Mouse (Mus musculus): ENCODE data around the gene Kncn.

Kncn gene

DNA sequence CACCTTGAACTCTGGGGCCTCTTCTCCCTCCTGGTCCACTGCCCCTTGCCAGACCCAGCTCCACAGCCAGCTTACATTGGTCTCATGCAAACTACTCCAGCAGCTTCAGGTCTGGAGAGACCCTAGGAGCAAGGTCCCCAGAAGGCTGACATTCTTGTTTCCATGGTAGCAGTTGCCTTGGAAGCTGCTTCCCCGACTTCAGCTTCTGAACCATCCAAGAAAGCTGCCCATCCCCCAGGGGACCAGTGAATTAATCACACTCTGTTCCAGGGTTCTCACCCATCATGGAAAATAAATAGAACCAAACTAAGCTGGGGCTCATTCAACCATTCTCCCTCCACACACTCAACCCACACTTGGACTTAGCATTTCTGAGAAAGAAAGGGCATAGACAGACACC is 3.0 kb upstream of the Kncn start:
- no peak for DNase-seq

DNA sequence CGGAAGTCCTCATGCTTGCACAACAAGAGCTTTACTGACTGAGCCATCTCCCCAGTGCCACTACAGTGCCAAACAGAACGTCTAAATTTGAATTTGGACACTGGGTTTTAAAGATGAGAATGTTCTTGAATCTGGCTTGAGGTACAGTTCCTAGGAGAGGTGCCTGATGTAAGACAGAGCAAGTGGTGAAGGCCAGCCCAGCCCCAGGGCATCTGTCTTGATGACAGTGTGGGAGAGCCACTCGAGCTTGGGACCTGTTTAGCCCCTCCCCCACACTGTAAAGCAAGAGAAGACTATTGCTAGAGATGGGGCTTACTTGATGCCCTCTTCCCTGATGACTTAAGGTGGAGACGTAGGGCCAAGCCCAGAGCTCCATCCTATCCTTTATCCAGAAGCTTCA is 2.0 kb upstream of the Kncn start:
- DNase-seq = no peak

DNA sequence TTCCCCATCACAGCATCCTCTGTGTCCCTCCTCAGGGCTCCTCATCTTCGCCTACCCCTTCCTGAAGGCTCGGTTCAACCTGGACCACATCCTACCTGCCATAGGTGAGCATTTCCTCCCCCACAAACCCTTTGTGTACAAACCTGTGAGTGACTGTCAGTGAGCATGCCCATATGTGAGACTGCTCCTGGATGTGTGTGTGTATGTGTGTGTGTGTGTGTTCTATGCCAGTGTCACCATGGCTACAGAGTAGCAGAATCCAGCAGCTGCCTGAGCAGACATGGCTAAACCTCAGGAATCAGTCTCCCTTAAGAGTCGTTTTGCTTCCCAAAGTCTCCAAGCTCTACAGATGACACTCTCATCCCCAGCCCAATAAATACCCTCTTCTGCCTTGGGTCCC is 1.6 kb downstream of the Kncn start:
- no peak for DNase-seq

DNA sequence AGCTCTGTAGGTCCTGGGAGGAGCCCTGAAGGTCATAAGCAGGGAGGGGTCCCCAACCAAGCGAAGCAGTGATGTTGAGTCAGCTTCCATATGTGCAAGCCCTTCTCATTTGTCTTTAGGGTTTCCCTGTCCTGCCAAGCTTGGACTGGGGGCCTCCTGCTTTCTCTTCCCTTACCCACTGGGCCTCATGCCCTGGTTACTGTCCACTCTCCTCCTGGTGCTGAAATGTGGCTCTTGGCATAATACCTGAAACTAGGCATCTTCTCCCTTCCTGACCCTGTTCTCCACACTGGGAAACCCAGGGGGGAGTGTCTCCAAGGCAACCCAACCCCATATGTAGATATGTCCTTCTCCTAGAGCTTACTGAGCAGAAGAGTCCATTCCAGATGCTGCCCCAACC is 2.7 kb downstream of the Kncn start:
- no peak for DNase-seq

DNA sequence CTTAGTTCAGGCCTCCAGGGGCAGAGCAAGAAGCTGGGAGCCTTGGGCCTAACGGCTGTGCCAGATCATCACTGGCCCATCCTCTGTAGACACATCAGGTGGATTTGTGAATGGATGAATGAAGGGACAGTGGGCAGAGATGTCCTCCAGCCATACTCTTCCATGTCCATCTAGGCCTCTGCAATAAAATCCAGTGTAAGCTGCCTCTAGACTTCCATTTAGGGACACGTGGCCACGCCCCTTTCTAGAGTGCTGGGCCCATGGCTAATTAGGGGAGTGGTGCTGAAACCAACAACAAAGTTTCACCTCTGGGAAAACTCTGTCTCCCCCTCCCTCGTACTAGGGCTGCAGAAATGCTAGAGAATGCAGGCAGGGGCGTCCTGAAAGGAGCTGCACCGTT is 5.9 kb downstream of the Kncn start:
- DNase-seq = no peak

DNA sequence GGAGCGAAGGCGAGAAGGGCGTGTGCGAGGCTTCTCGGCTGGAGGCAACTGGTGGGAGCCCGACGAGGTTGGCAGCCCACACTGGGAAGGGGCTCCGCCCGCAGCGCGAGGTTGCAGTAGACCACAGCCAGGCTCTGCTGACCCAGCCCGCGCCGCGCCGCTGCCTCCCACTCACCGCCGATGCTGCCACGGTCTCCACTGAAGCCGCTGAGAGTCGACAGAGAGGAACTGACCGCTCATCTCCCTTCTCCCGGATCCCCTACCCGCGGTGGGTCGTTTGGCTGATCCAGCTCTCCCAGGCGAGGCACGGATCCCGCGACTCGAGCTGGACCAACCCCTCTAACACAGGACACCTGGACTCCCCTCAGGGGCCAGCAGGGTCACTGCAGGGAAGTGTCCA is 6.4 kb downstream of the Kncn start, which contains the start of gene 6430628N08Rik:
6430628N08Rik (plus strand) TSS at position 113 of the 400 bp plus-strand sequence.
- DNase-seq = no peak

DNA sequence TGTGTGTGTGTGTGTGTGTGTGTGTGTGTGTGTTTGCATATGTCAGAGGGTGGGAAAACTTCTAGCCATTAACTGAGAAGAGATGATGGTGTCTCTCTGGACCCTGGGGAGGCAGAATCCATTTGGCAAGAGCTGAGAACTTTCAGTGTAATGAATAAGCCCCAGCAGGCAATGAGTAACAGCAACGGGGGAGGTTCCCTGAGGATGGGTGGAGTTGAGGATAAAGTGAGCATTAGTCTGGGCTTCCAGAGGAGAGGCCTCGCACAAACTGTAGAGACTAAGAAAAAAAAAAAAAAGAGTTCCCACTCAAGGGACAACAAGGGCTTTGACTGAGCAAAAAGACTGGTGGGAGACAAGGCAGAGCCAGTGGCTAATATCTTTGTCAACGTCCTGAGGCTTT is 10.1 kb downstream of the Kncn start:
- DNase-seq = no peak

DNA sequence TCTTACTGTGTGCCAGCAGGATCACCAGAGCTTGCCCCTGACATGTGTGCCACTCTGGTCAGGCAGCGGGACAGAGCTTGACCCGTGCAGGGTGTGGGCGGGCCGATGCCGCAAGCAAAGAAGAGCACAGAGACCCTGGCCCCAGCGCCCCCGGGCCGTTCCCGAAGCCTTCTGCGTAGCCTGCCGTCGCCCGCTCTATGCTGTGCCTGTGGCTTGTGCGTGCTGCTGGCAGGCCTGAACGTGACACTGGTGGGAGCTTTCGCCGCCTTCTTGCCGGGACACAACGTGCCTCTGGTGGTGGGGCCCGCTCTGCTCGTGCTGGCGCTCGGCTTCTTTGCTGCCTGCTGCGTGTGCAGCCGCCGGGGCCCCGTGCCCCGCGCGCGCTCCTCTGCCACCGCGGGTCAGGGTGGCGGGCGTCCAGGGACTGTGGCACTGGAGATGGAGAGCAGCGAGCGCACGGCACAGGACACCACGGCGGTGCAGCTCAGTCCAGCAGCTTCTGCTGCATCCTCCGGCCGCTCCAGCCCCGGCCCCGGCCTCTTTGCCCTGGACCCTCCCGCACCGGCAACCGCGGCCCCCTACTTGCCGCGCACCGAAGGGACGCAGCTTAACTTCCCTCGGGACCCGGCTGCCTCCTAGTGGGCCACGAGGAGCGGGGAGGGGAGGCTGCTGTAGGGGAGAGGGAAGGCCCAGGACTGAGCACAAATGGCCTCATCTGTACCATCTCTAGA is 13.9 kb downstream of the Kncn start:
- peak; percentile 22 for DNase-seq

DNA sequence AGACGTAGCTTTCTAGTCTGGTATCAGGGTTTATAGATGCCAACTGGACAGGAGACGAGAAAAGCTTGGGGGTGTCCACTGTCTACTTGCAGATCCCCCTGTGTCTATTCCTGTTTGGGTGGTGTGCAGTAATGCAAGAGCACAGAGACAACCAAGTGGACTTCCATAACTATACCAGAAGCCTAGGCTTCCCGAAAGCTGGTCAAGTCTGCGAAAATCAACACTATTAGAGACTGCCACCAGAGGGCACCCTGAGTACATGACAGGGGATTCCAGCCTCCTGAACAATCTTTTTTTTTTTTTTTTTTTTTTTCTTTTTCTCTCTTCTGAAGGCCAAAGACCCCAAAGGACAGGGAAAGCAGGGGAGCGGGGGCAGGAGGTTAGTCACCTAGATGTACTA is 18.6 kb downstream of the Kncn start:
- DNase-seq = peak; percentile 84

DNA sequence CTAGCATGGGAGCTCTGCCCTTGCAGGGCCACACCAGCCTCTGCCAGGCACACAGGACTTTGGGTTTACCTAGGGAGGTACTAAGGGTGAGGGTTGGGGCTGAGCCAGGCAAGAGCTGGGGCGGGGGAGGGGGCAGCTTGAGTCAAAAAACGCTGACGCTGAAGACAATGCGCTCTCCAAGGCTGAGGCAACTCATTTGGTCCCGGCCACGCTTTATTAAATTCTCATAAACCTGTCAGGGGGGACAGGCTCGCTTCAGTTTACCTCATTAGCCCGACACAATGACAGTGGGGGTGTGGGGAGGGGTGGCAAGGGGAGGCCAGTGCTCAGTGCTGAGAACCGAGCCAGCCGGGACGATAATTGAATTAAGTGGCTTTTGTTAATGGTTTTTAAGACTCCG is 20.2 kb downstream of the Kncn start:
- DNase-seq = no peak

DNA sequence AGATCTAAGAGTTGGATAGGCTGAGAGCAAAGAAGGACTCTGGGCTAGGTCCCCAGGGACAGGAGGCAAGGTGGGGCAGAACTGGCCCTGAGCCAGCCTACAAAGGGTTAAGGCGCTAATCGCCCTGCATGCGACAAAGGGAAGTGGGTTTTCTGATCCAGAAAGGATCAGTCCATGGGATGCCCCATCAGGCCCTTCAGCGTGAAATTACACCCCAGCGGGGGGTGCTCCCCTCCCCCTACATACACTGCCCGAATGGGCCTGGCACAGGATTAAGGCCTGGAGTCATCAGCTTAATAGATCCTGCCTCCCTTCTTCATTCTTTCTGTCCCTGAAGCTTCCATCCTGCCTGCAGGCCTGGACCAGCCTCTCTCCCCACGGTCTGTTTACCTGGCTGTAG is 21.5 kb downstream of the Kncn start:
- DNase-seq = no peak

DNA sequence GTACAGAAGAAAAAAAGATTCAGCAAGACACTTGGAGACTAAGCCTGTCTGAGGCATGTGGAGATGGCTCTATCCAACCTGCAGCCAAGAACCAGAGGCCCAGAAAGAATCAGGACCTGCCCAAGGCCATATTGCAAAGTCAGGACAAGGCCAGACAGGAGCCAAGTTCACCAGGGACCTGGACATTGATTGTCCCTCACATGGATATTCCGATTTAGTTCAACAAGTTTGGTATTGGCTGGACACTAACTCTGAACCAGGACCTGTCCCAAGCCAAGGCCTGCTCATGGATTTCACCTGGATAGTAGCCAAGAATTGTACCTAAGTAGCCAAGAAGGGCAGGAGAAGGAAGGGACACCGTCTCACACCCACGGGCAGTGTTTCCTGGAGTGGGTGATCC is 22.6 kb downstream of the Kncn start:
- no peak for DNase-seq

DNA sequence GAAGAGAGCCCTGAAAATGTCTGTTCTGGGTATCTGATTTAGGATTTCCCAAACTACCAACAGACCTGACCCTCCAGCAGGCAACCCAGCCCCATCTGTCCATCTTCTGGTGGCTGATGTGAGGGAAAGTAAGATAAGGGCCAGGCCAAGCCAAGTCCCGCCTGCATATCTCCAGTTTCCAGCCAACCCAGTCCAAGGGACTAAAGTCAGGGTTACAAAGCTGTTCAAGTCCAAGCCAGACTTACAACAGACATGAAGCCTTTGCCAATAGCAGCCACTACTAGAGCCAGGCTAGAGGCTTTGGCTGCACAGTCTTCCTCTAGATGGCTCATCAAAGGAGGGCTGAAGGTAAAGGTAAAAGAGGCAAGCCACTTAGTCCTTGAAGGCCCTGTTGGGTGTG is 23.8 kb downstream of the Kncn start:
- DNase-seq = no peak

DNA sequence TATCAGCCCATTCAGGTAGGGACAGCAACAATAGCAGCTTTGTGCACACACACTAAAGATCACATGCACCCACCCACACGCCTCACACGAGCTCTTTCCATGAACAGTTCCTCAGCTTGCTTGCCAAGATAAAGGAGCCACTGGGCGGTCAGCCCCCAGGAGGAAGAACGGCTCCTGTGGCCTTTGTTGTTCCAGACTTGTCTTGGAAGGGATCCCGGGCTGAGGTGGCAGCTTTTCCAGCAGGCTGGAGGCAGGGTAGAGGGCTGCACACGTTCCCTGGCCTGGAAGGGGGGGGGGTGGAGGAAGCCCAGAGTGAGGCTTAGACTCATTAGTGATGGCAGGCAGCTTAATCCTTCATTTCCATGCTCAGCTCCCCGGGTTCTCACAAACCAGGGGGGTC is 24.4 kb downstream of the Kncn start:
- DNase-seq = no peak

DNA sequence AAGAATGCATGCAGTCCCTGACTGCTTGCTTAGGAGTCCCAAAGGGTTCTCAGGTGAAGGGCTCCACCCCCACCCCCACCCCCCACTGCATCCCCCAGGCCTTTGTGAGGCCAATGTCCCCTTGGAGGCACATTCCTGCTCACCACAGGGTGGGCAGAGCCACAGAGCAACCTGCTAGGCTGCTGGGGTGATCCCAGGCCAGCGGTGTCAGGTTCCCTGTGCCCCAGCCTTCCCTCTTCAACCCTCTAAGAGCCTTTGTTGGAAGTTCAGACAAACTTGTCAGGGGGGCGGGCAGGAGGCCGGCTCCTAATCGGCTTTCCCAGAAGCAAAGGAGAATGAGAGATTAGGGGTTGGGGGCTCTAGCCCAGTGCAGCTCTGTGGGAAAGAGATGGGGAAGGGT is 27.4 kb downstream of the Kncn start:
- no peak for DNase-seq

DNA sequence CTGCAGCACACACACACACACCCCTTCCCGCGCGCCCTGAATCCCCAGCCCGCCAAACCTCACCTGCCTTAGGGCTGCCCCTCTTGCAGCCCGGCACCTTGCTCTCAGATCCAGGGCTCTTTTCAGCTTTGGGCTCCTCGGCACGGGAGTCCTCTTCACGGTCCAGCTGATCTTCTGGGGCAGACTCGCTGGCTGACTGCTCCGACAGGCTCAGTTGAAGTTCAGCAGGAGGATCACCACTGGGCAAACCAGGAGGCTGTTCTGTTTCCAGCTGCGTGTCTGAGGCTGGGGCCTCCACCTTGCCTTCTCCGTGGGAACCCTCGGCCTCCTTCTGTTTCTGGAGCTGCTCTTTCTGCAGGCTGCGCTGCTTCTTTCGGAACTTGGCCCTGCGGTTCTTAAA is 35.7 kb downstream of the Kncn start:
- no peak for DNase-seq

DNA sequence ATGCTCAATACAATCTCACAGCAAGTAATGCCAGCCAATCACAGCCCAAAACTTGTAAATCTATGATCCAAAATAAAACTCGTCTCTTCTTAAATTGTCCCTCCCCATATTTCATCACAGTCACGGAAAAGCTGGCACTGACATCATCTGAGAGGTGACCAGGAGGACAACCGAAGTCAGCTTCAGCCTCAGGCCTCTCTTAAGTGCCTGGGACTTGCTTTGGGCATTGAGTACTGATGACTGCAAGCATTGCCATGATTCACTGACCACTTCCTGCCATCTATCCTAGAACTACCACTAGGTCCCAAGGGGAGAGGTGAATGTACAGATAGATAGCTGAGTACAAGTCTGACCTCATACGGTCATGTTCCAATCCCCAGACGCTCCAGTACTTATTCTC is 38.5 kb downstream of the Kncn start:
- no peak for DNase-seq

DNA sequence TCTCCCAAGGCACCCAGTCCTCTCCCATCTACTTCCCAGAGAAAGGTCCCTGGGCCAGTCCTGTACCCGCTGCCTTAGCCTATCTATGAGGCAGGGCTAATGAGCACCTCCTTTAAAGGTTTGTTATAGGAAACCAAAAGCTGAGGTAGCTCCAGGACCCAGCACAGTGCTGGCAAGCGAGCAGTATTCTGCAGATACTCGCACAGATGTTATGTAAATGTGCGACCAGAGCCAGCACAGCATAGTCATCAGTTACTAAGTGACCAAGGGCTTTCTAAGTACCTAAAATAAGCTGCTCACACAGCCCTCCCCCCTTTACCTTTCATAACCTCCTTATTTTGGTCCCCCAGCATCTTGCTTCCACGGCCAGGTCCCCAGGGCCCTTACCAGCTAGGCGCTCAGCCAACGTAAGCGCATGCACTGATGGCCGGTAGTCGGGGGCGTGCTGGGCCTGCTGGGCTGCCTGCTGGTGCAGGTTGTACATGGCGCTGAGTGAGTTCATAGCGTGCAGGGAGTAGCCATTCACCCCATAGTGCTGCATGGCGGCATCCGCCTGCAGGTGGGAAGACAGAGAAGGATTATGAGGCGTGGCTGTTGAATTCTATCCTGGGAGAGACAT is 39.2 kb downstream of the Kncn start:
- DNase-seq = no peak

DNA sequence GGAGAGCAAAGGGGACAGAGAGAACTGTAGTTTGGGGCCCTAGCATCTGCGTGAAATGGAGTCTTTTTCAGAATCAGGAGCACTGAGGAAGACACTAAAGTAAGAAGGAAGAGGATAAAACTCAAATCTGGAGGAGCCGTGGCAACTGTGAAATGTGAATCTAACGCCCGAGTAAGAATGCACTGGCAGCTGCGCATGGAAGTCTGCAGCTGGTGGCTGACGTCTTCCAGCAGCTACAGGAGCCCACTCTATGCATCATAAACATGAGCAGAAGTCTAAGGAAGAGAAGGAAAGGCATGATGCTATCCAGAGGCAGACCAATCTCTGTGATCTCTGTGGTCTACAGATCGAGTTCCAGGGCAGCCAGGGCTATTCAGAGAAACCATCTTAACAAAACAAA is 43.4 kb downstream of the Kncn start:
- no peak for DNase-seq

DNA sequence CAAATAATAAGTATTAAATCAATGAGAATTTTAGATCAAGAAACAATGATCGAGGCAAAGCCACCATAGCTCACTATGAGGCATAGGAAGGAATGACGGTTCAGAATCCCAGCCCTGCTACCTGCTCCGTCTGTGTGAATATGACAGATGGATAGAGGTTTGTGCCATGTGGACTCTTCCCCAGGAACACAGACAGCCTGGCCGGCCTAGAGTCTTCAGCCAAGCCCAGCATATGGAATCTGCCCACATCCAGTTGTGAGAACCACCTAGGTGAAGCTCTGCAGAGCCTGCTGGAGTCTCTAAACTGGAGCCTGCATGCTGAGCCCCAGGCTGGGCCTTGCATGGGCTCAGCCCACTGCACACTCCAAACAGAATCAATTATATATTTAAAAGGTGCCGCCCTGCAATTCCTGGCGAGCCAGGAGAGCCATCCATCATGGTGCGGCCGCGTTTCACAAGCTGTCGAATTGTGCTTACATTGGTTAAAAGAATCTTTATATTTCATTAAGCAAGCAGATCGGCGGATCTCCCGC is 47.4 kb downstream of the Kncn start:
- DNase-seq = no peak

DNA sequence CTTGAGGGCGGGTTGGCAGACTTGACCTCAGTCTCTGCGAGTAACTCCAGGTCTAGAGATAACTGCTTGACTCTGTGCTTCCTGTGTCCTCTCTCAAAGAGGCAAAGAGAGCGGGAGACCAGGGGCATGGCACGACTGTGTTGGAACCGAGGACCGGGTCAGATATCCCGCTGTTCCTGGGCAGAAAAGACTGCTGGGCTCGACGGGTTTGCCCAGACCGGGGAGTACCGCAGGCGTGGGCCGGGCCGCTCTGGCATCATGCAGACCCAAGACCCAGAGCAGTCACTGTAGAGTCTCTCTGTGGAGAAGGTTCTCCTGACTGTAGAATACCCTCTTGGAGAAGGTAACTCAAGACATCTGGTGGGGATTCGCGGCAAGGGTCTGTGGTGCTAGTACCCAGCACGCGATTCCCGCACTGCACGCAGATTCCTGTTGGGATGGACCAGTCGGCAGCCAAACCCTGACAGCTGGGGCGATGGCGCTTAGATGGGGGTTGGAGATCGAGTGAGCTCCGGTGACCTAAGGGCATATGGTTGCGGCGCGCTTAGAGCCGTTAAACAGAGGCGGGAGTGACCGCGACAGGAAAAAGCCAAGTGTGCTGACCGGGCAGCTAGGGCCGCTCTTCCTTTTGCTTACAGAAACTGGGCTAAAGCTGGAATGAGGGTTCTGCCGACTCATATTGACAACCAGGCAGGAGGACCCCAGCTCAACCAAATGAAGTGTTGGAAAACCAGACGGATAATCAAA is 51.8 kb downstream of the Kncn start:
- no peak for DNase-seq

DNA sequence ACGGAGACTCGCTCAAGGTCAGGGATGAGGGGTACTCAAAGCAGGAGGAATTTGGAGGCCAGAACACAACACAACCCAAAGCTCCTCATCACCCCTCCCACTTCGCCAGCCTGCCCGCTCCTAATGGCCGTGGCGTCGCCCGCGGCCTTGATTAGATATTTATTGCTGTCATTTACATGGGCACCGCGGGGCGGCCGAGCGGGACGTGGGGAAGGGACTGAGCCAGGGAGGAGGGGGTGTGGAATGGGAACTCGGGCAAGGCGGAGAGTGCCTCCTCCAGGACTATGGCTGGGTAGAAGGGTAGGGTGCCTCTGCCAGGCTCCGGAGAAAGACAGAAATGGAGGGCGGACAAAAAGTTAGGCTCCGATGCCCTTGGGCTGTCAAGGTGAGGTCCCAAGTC is 52.4 kb downstream of the Kncn start:
- DNase-seq = no peak

DNA sequence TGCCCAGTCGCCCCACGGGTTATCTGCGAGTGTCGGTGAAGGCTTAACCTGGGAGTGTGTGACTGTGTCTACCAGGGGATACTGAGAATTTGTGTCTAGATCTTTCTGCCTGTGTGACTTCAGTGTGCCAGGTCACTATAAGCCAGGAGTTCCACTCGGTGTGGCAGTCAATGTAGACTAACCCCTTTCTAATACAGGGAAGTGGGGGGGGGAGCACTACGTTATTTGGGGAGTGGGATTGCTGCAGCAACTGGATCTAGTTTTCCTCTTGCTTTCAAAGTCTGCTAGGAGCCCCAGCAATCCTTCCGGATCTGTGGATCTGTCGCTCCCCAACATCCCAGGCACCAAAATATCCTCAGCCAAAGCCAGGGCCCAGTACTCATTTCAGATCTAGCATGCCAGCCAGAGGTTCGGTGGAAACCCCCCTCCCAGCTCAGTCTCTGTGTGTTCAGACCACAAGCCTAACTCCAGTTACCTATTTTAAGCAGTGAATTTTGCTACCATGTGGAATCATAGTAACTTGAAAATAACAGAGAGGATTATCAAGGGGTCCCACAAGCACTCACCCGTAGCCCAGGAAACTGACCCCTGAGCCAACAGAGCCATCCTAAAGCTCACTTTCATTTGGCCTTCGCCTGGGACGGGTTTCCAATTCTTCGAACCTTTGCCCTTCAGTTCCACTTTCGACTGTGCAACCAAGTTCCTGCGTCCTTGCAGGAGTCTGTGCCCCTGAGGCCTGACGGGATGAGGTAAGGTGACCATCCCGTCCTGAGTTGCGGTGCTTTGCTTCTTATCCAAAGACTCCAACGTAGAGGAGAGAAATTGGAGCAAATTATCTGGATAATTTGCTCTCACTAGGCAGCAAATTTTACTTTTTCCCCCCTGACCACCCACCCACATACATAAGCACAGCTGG is 53.1 kb downstream of the Kncn start:
- no peak for DNase-seq

All from thymus, postnatal 4 days (tissue).